Mouse (Mus musculus) MEL (cell line): Measurements from ENCODE around the gene Mlh1.

Experiments
- CTCF ChIP-seq, 3 experiments: IDR thresholded peaks in 2 of 3; conservative IDR thresholded peaks in 1 of 3; 2 replicates each; pipeline ENCODE4 v1.5.1; 2011 to 2012; ENCODE audit warnings: low read length in 3 of 3, low read depth in 2 of 3, mild to moderate bottlenecking in 2 of 3, improper control_type of control experiment in 1 of 3, inconsistent platforms in 1 of 3, mixed read lengths in 1 of 3, moderate library complexity in 1 of 3; ENCODE audit not compliant: control insufficient read depth in 1 of 3, insufficient read depth in 1 of 3, poor library complexity in 1 of 3, severe bottlenecking in 1 of 3
- EP300 ChIP-seq, 2 experiments: IDR thresholded peaks; 2 replicates each; pipeline ENCODE4 v1.6.1; 2011; ENCODE audit warnings: improper control_type of control experiment in 2 of 2, low read length in 2 of 2, low read depth in 1 of 2, mild to moderate bottlenecking in 1 of 2
- GATA1 ChIP-seq: IDR thresholded peaks from 2 replicates; pipeline ENCODE4 v1.6.1; 2011; ENCODE audit warnings: low read depth, low read length, improper control_type of control experiment
- MYC ChIP-seq: IDR thresholded peaks from 2 replicates; pipeline ENCODE4 v1.6.1; 2011; ENCODE audit warnings: low read depth, mild to moderate bottlenecking, low read length, improper control_type of control experiment, moderate library complexity
- POLR2A ChIP-seq, 2 experiments: IDR thresholded peaks; 2 replicates each; pipeline ENCODE4 v1.6.1; 2011 to 2012; ENCODE audit warnings: low read length in 2 of 2, mild to moderate bottlenecking in 2 of 2, control low read depth in 1 of 2, improper control_type of control experiment in 1 of 2, low read depth in 1 of 2, moderate library complexity in 1 of 2; ENCODE audit not compliant: control insufficient read depth in 1 of 2, insufficient read depth in 1 of 2, poor library complexity in 1 of 2
- SIN3A ChIP-seq: IDR thresholded peaks from 2 replicates; pipeline ENCODE4 v1.6.1; 2012; ENCODE audit warnings: low read length, improper control_type of control experiment, inconsistent platforms

- TF ChIP-seq CTCF (IDR thresholded peaks at IDR 0.05 in 2 of 3, conservative IDR thresholded peaks at IDR 0.05 in 1 of 3; ENCODE audit: control insufficient read depth in 1 of 3, insufficient read depth in 1 of 3, low read depth in 2 of 3, low read length in 3 of 3, poor library complexity in 1 of 3, severe bottlenecking in 1 of 3) = no peak
- TF ChIP-seq SIN3A = no peak
- TF ChIP-seq MYC = no peak
- no peak for TF ChIP-seq POLR2A (IDR thresholded peaks at IDR 0.05; ENCODE audit: control insufficient read depth in 1 of 2, insufficient read depth in 1 of 2, low read depth in 1 of 2, low read length in 2 of 2, poor library complexity in 1 of 2)
- no peak for TF ChIP-seq GATA1
- no peak for TF ChIP-seq EP300 (IDR thresholded peaks at IDR 0.05; ENCODE audit: low read depth in 1 of 2, low read length in 2 of 2)
Measured at GRCm38 (mm10) chr9:111272356-111272755, 765 bp upstream of the Mlh1 start.
